Mouse (Mus musculus) embryonic fibroblast, embryonic 13.5 days (primary cell): Measurements from ENCODE around the gene Rnf8.

ENCODE experiments used
- CTCF ChIP-seq: IDR thresholded peaks from 2 replicates; pipeline ENCODE4 v1.5.1; 2011; ENCODE audit warnings: mild to moderate bottlenecking, control low read depth, low read length, moderate library complexity, borderline replicate concordance; ENCODE audit not compliant: insufficient read depth
- POLR2A ChIP-seq: IDR thresholded peaks from 2 replicates; pipeline ENCODE4 v1.6.1; 2011; ENCODE audit warnings: low read depth, mild to moderate bottlenecking, control low read depth, low read length, moderate library complexity

DNA sequence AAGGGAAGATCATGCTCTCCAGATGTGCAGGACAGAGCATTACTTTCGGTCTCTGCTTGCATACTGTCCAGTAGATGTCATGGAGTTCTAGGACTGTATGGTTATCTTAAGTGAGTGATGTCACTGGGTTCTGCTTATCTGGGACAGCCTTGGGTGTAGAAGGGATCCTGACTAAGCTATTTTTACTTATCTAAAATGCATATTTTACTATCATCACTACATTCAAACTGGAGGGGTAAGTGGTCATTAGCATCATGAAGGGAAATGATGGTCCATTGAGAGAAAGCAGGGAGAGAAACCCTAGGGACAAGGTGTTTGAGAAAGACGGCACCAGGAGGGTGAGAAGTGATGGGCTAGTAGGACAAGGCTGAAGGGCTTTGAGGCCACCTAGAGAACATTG is 43.7 kb downstream of the Rnf8 start:
- TF ChIP-seq POLR2A: no peak
- TF ChIP-seq CTCF: no peak
